Mouse (Mus musculus) lung, postnatal 0 days (tissue): ENCODE measurements around the gene Cldn9. TPM values are rescaled to one million over a fixed set of nuclear protein-coding genes. Genes with fewer than 3 reads are reported as not detected.
A peak's percentile ranks its signal among the peaks of the same experiment; 100 is the strongest.

Experiments
- ATAC-seq: fragments of 200-750 bp; cut with Nextera tagmentation; 2 replicates; pipeline ENCODE4 v1.8.0; 2017; ENCODE audit warnings: moderate library complexity
- DNase-seq: peaks from one replicate; pipeline ENCODE4 v3.0.0-alpha.2; 2016; ENCODE audit warnings: low spot score
- H3K27ac ChIP-seq: fragments of 300-500 bp; sonication (generic); 2 replicates; pipeline ENCODE4 v1.5.1; 2014; ENCODE audit warnings: antibody characterized with exemption, mild to moderate bottlenecking, low read length, mixed read lengths
- H3K27me3 ChIP-seq: fragments of 300-500 bp; sonication (generic); replicated peaks from 2 replicates; pipeline ENCODE4 v1.6.1; 2014; ENCODE audit warnings: low read length, mixed read lengths; ENCODE audit not compliant: insufficient read depth
- H3K36me3 ChIP-seq: fragments of 300-500 bp; sonication (generic); 2 replicates; pipeline ENCODE4 v1.6.1; 2014; ENCODE audit warnings: low read length, mixed read lengths; ENCODE audit not compliant: insufficient read depth
- H3K4me1 ChIP-seq: fragments of 300-500 bp; sonication (generic); 2 replicates; pipeline ENCODE4 v1.6.1; 2014; ENCODE audit warnings: antibody characterized with exemption, low read depth, low read length, mixed read lengths; ENCODE audit not compliant: insufficient read depth
- H3K4me2 ChIP-seq: fragments of 300-500 bp; sonication (generic); replicated peaks from 2 replicates; pipeline ENCODE4 v1.6.1; 2014; ENCODE audit warnings: low read depth, mild to moderate bottlenecking, low read length, moderate library complexity, mixed read lengths
- H3K4me3 ChIP-seq: fragments of 300-500 bp; sonication (generic); 2 replicates; pipeline ENCODE4 v1.5.1; 2014; ENCODE audit warnings: low read depth, low read length
- H3K9ac ChIP-seq: fragments of 300-500 bp; sonication (generic); replicated peaks from 2 replicates; pipeline ENCODE4 v1.6.1; 2014; ENCODE audit warnings: low read depth, mild to moderate bottlenecking
- H3K9me3 ChIP-seq: fragments of 300-500 bp; sonication (generic); 2 replicates; pipeline ENCODE4 v1.6.1; 2016; ENCODE audit warnings: low read length, mixed read lengths
- CTCF ChIP-seq: IDR thresholded peaks from 2 replicates; pipeline ENCODE4 v1.5.1; 2016; ENCODE audit warnings: antibody characterized with exemption, mild to moderate bottlenecking
- EP300 ChIP-seq: IDR thresholded peaks from 2 replicates; pipeline ENCODE4 v1.6.1; 2016; ENCODE audit warnings: antibody characterized with exemption, mild to moderate bottlenecking, control low read depth
- WGBS: fragments of 180-500 bp; shearing (Covaris S2); extraction: QIAGEN DNeasy Blood & Tissue Kit; methylation state at CpG from one replicate; pipeline ENCODE4 v1.1.7; 2014; 5-methylcytosine and 5-hydroxymethylcytosine counted together
- polyA plus RNA-seq: library from polyadenylated mRNA; unstranded; fragments of >200 nt; fragmentation: Nextera tagmentation; extraction: Ambion mirVana; gene quantifications from 2 replicates; pipeline ENCODE4 v1.2.1, GENCODE M21; 2015

Cldn9 gene
- polyA plus RNA-seq, 1 experiment from 2014 or later: 0.44 TPM

DNA sequence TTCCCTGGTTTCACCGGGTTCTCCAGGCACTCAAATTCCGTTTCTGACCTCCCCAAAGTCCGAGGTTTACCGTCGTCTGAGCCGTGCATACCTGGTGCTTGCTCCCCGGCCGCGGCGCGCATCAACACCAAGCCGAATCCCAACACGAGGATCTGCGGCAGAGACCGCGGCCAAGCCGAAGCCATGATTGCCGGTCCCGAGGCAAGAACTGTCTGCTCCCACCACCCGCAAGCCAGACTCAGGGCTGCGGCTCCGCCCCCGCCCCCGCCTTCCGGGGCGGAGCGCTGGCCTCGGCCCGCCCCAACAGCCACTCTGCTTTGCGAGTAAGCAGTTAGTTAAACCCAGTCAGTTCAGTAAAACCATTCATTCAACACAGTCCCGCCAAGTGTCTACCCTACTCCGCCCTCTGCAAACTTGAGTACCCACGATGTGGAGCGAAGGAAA is 6.6 kb downstream of the Cldn9 start, which contains the start of gene Tnfrsf12a:
Gene Tnfrsf12a, minus strand, starts transcription at position 233 of the 444 bp plus-strand sequence.
- no peak for TF ChIP-seq CTCF
- no peak for TF ChIP-seq EP300
- Histone ChIP-seq H3K4me2 (peak within 1 kb of the TSS; percentile 65), H3K27ac (peak within 1 kb of the TSS; percentile 79), H3K4me1 (peaks cover 20% of the 10 kb centered on the region; the same call in 1 of the 2 replicates), H3K27me3 (peaks cover 6% of the 10 kb centered on the region; the same call in 1 of the 2 replicates), H3K36me3 (no peaks in the 10 kb centered on the region), H3K9me3 (no peaks in the 10 kb centered on the region), H3K4me3 (peak within 1 kb of the TSS; percentile 65), H3K9ac (peak within 1 kb of the TSS; percentile 61)
- ATAC-seq (peak; percentile 54), DNase-seq (peak; percentile 90)
- under 1% methylated on average over 34 of the region's 34 CpGs for WGBS

DNA sequence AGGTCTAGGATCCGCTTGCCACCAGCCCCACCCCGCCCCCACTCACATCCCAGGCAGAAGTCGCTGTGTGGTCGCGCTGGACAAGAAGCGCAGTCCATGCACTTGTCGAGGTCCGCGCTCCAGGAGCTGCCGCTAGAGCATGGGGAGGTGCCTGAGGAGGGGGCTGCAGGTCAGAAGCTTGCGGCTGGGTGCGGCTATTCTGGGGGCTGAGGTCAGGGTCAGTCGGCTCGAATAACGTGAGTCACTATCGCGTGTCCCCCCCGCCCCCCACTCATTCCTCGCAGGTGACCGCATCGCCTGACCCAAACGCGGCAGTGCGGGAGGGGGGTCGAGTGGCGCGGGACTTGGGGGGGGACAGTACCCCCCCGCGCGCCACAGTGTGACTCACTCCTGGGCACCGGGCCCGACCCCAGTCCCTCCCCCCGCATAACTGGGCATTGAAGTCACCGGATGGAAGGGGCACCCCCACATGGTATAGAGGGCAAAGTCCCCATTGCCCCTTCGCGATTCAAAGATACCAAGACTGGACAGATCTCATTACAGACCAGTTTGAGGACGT is 7.3 kb downstream of the Cldn9 start:
- under 1% methylated on average over 30 of the region's 37 CpGs for WGBS
- ATAC-seq (peak; percentile 18), DNase-seq (peak; percentile 55)

DNA sequence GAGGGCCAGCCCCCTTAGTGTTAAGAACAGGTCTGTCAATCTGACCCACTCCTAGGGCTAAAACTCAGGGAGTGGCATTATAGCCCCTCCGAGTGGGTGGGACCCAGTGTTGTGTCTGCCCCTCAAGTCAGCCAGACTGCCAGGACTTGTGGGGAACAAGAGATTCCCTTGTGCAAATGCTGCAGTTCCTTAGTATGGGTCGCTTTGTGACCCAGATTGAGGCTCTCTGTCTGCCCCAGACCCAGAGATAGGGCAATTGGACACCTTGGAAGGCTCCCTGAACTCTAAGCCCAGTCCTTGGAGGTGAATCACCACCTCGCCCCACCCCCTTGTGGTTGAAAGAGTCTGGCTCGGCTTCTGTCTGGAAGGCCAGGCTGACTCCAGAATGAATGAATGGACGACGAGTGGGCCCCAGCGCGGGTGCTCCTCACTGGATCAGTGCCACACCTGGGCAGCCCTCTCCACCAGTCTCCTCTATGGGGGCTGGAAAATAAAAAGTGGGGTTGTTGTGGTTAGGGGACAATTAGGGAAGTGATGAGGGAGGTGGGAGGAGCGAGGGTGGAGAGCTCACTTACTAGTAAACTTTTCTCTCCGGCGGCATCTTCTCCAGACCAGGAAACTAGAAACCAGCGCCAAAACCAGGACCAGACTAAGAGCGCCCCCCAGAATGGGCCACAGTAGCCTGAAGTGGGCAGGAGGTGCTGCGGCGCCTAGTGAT is 8.1 kb downstream of the Cldn9 start:
- no peaks in the 10 kb centered on the region for H3K9me3 ChIP-seq
- H3K4me3 ChIP-seq: peak overlapping the region; percentile 65
- H3K27ac ChIP-seq: peak overlapping the region; percentile 74
- peak; percentile 70 for DNase-seq
- ATAC-seq: no peak
- H3K4me2 ChIP-seq: peak overlapping the region; percentile 80
- no peaks in the 10 kb centered on the region; the same call in 1 of the 2 replicates for H3K27me3 ChIP-seq
- WGBS: 19% methylated on average over 15 of the region's 15 CpGs
- no peaks in the 10 kb centered on the region for H3K36me3 ChIP-seq
- TF ChIP-seq EP300 (no peak), CTCF (peak; percentile 36)
- H3K4me1 ChIP-seq: peaks cover 20% of the 10 kb centered on the region; the same call in 1 of the 2 replicates
- H3K9ac ChIP-seq: no peak overlapping the region; the same call in 1 of the 2 replicates

More for the DNA sequence above, 7.3 kb downstream of the Cldn9 start:
- H3K4me2 ChIP-seq: peak overlapping the region; percentile 65
- H3K36me3 ChIP-seq: no peaks in the 10 kb centered on the region
- peak overlapping the region; percentile 79 for H3K27ac ChIP-seq
- no peaks in the 10 kb centered on the region for H3K9me3 ChIP-seq
- peak overlapping the region; percentile 65 for H3K4me3 ChIP-seq
- peaks cover 6% of the 10 kb centered on the region; the same call in 1 of the 2 replicates for H3K27me3 ChIP-seq
- H3K4me1 ChIP-seq: peaks cover 20% of the 10 kb centered on the region; the same call in 1 of the 2 replicates
- TF ChIP-seq CTCF (no peak), EP300 (no peak)
- peak overlapping the region; percentile 61 for H3K9ac ChIP-seq

DNA sequence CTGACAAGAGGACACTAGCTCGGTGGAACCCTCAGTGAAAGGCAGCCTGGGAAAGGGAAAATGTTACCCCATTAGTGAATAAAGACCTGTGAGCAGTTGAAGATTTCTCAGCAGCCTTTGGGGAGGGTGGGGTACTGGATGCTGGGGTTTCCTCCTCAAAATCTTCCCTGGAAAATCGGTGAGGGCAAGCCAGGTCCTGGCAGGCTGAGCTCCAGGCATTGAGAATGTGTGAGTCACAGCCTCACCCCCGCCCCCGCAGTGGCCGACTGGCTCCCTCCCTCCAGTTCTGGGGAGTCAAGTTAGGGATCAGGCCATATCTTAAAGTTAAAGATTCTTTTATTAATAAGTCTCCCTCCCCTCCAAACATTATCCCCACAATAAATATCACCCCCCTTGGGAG is 8.7 kb downstream of the Cldn9 start:
- no peak for TF ChIP-seq CTCF
- no peak for TF ChIP-seq EP300
- Histone ChIP-seq H3K4me3 (peak overlapping the region; percentile 8; the same call in 1 of the 2 replicates), H3K36me3 (no peaks in the 10 kb centered on the region), H3K4me1 (peaks cover 20% of the 10 kb centered on the region; the same call in 1 of the 2 replicates), H3K4me2 (peak overlapping the region; percentile 80), H3K9ac (no peak overlapping the region), H3K9me3 (no peaks in the 10 kb centered on the region), H3K27me3 (no peaks in the 10 kb centered on the region; the same call in 1 of the 2 replicates), H3K27ac (peak overlapping the region; percentile 74)
- DNase-seq: peak; percentile 72
- no peak for ATAC-seq
- 30% methylated on average over 4 of the region's 5 CpGs for WGBS

DNA sequence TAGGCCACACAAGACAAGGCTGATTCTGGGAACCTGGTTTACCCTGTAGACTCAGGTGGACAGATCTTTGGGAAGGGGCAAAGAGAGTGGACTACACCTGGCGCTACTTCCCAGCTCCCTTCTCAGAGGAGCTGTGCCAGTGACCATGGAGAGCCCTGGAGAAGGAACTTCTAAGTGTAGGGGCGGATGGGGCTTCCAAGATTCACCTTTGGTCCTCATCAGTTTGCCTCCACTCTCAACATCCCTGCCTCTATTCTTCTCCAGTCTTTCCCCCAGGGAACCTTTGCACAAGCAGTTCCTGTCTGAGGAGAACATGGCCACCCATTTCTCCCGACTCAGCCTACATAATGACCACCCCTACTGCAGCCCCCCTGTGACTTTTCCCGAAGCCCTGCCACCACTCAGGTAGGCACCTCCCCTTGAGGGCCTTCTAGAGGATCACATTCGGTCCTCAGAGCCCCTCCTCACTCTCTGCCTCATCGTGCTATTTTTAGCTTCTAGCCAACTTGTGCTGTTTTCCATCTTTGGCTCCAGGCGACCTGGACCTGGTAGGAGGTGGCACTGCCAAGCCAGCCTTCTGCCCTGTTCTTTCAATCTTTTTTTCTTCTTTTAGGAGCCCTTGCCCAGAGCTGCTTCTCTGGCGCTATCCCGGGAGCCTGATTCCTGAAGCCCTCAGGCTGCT is 9.4 kb downstream of the Cldn9 start:
- no peak for DNase-seq
- TF ChIP-seq EP300 (peak; percentile 17; the same call in 1 of the 2 replicates), CTCF (no peak)

More for the DNA sequence above, 9.4 kb downstream of the Cldn9 start:
- 36% methylated on average over 9 of the region's 9 CpGs for WGBS
- Histone ChIP-seq H3K36me3 (no peaks in the 10 kb centered on the region), H3K9me3 (no peaks in the 10 kb centered on the region), H3K4me3 (peak overlapping the region; percentile 70), H3K4me2 (peak overlapping the region; percentile 80), H3K9ac (peak overlapping the region; percentile 58), H3K27me3 (no peaks in the 10 kb centered on the region; the same call in 1 of the 2 replicates), H3K4me1 (peaks cover 20% of the 10 kb centered on the region; the same call in 1 of the 2 replicates), H3K27ac (peak overlapping the region; percentile 74)
- no peak for ATAC-seq
